Comparison of ENCODE assay signal across 35 mouse cellular contexts in genomic region chr5:21776491-21776890, GRCm38 (mm10).
"Had no signal": no experiment of that assay in that cellular context is flagged by ENCODE, and none has a peak within 500 bp of the region (broad histone marks: within the 10 kb centered on the region; RNA-seq: fewer than 3 reads in every experiment).

No protein-coding gene starts in this region.

- H3K9ac ChIP-seq: heart, embryonic 12.5 days; heart, embryonic 13.5 days; heart, embryonic 15.5 days; hindbrain, embryonic 12.5 days; hindbrain, embryonic 13.5 days; hindbrain, embryonic 14.5 days; hindbrain, embryonic 15.5 days; intestine, embryonic 15.5 days; kidney, embryonic 15.5 days had no signal

- H3K9me3 ChIP-seq: heart, embryonic 10.5 days; heart, embryonic 12.5 days; heart, embryonic 13.5 days; heart, embryonic 15.5 days; hindbrain, embryonic 10.5 days; hindbrain, embryonic 12.5 days; hindbrain, embryonic 13.5 days; hindbrain, embryonic 15.5 days; intestine, embryonic 15.5 days; kidney, embryonic 15.5 days had no signal

- H3K4me1 ChIP-seq: heart, embryonic 10.5 days; heart, embryonic 12.5 days; heart, embryonic 13.5 days; heart, embryonic 15.5 days; hindbrain, embryonic 10.5 days; hindbrain, embryonic 12.5 days; hindbrain, embryonic 13.5 days; hindbrain, embryonic 15.5 days; intestine, embryonic 15.5 days; kidney, embryonic 15.5 days had no signal

- H3K27ac ChIP-seq: heart, embryonic 10.5 days; heart, embryonic 13.5 days; heart, embryonic 15.5 days; hindbrain, embryonic 10.5 days; hindbrain, embryonic 12.5 days; hindbrain, embryonic 13.5 days; hindbrain, embryonic 14.5 days; hindbrain, embryonic 15.5 days; hindbrain, postnatal 0 days; intestine, embryonic 15.5 days; kidney, embryonic 15.5 days; kidney, postnatal 0 days; layer of hippocampus, adult 2 months had no signal

- H3K4me3 ChIP-seq: heart, embryonic 10.5 days; heart, embryonic 12.5 days; heart, embryonic 13.5 days; heart, embryonic 15.5 days; hindbrain, embryonic 10.5 days; hindbrain, embryonic 12.5 days; hindbrain, embryonic 13.5 days; hindbrain, embryonic 15.5 days; intestine, embryonic 15.5 days; kidney, embryonic 15.5 days; layer of hippocampus, adult 2 months had no signal

- H3K27me3 ChIP-seq: heart, embryonic 12.5 days; heart, embryonic 13.5 days; heart, embryonic 15.5 days; hindbrain, embryonic 12.5 days; hindbrain, embryonic 13.5 days; hindbrain, embryonic 15.5 days; intestine, embryonic 15.5 days; kidney, embryonic 15.5 days had no signal

- DNase-seq: heart, postnatal 10 days; heart, postnatal 14 days; heart, postnatal 36 days; heart, postnatal 4 days; kidney, adult 11 months; kidney, adult 18-20 months; kidney, adult 2 months; kidney, adult 8-10 months; kidney, adult 9 months; kidney, postnatal 10 days; kidney, postnatal 14 days; kidney, postnatal 25 days; kidney, postnatal 36 days; kidney, postnatal 4 days; layer of hippocampus, adult 9-11 months; layer of hippocampus, postnatal 36 days had no signal

- H3K4me2 ChIP-seq: heart, embryonic 11.5 days; heart, embryonic 12.5 days; heart, embryonic 13.5 days; heart, embryonic 15.5 days; hindbrain, embryonic 12.5 days; hindbrain, embryonic 13.5 days; hindbrain, embryonic 14.5 days; hindbrain, embryonic 15.5 days; intestine, embryonic 15.5 days; kidney, embryonic 15.5 days had no signal

- ATAC-seq: hindbrain, embryonic 16.5 days; hindbrain, postnatal 0 days; inflammation-experienced regulatory T-cells, adult 6 months; intestine, embryonic 15.5 days; intestine, embryonic 16.5 days; intestine, postnatal 0 days had no signal
